ENCODE assay signal across 8 mouse cellular contexts in genomic region chr4:44292534-44292933, GRCm38 (mm10). TPM values are rescaled to one million over a fixed set of nuclear protein-coding genes. Genes with fewer than 3 reads are reported as not detected.
DNase-seq lines count a peak whose midpoint lies in the region; ATAC-seq lines count a peak whose summit lies in the region.

No protein-coding gene starts in this region.

- no peak overlapping the region for H3K27ac ChIP-seq in liver, embryonic 11.5 days (ENCODE audit: low read depth, low read length)
- H3K27ac ChIP-seq in hindbrain, embryonic 10.5 days = no peak overlapping the region

- no peak for ATAC-seq in liver, embryonic 11.5 days (replicated peaks; ENCODE audit: low FRiP score)
- ATAC-seq in erythroid progenitor cell, adult 5-6 weeks (replicated peaks; ENCODE audit: low FRiP score, poor library complexity, severe bottlenecking) = peak; percentile 39; the same call in 1 of the 2 replicates
- ATAC-seq in megakaryocyte, adult 5-6 weeks (ENCODE audit: poor library complexity, severe bottlenecking) = 0 out of 2 replicates have a peak, but pooled peaks have one; percentile 40

- WGBS in liver, embryonic 11.5 days = 13% methylated on average over 7 of the region's 7 CpGs
- WGBS in hindbrain, embryonic 10.5 days = 12% methylated on average over 7 of the region's 7 CpGs

- no peaks in the 10 kb centered on the region for H3K36me3 ChIP-seq in liver, embryonic 11.5 days (ENCODE audit: control insufficient read depth, insufficient read depth, low read length)
- H3K36me3 ChIP-seq in hindbrain, embryonic 10.5 days = no peaks in the 10 kb centered on the region
- no peaks in the 10 kb centered on the region for H3K36me3 ChIP-seq in splenic B cell, adult 2 months (ENCODE audit: control insufficient read depth, insufficient read depth, low read length, poor library complexity, severe bottlenecking)

- no peak overlapping the region for H3K4me3 ChIP-seq in liver, embryonic 11.5 days (ENCODE audit: low read depth, low read length)
- H3K4me3 ChIP-seq in hindbrain, embryonic 10.5 days = no peak overlapping the region

- no peaks in the 10 kb centered on the region for H3K9me3 ChIP-seq in liver, embryonic 11.5 days (ENCODE audit: control insufficient read depth, low read length)
- no peaks in the 10 kb centered on the region for H3K9me3 ChIP-seq in hindbrain, embryonic 10.5 days

- no peak overlapping the region for H3K4me2 ChIP-seq in liver, embryonic 11.5 days

- peak; percentile 27 for DNase-seq in liver
- no peak for DNase-seq in liver, embryonic 11.5 days (ENCODE audit: low spot score)
- DNase-seq in adrenal gland, postnatal 36 days = peak; percentile 20 to 48
- peak; percentile 44 for DNase-seq in hindbrain, embryonic 10.5 days (ENCODE audit: low spot score)
- peak; percentile 67 to 76 for DNase-seq in layer of hippocampus, postnatal 14 days (ENCODE audit: low spot score in 2 of 2)
- DNase-seq in splenic B cell, adult 2 months (ENCODE audit: low read depth, low spot score) = peak; percentile 49

- no peaks in the 10 kb centered on the region for H3K4me1 ChIP-seq in liver, embryonic 11.5 days (replicated peaks; ENCODE audit: control insufficient read depth, insufficient read depth, low read length)
- H3K4me1 ChIP-seq in hindbrain, embryonic 10.5 days (replicated peaks) = no peaks in the 10 kb centered on the region

- no peak overlapping the region for H3K9ac ChIP-seq in liver, embryonic 11.5 days (ENCODE audit: low read depth, low read length)

- no peaks in the 10 kb centered on the region for H3K27me3 ChIP-seq in liver, embryonic 11.5 days (replicated peaks; ENCODE audit: control insufficient read depth, insufficient read depth, low read length)
- H3K27me3 ChIP-seq in hindbrain, embryonic 10.5 days (ENCODE audit: insufficient read depth, poor library complexity, severe bottlenecking) = no peaks in the 10 kb centered on the region
- no peaks in the 10 kb centered on the region for H3K27me3 ChIP-seq in splenic B cell, adult 2 months (ENCODE audit: control insufficient read depth, insufficient read depth, low read length, poor library complexity, severe bottlenecking)

RNA-seq across cellular contexts. Expression of gene Melk, which starts 8.1 kb away (rescaled TPM):
- 36.0 and 42.7 TPM in 2 replicates for polyA plus RNA-seq in liver, embryonic 11.5 days (2014; fragmentation: Nextera tagmentation; extraction: Ambion mirVana)
- 1 to 10 TPM; 1.7 to 1.8 TPM for total RNA-seq in adrenal gland, postnatal 36 days (2021)
- total RNA-seq in erythroid progenitor cell, adult 5-6 weeks (2015; ENCODE audit: low replicate concordance) = 36.9 and 54.8 TPM in 2 replicates
- total RNA-seq in erythroid progenitor cell, adult 5-6 weeks (2017; ENCODE audit: low replicate concordance) = 40.1 and 45.6 TPM in 2 replicates
- polyA plus RNA-seq in hindbrain, embryonic 10.5 days (2016; fragmentation: Nextera tagmentation; extraction: Ambion mirVana) = 53.7 and 74.1 TPM in 2 replicates
- total RNA-seq in layer of hippocampus, postnatal 14 days (2021) = 1 to 10 TPM in 1 of 2 experiments, under 1 TPM in 1; 0.78 to 1.1 TPM
- total RNA-seq in megakaryocyte, adult 5-6 weeks (2015) = 32.7 and 36.8 TPM in 2 replicates
- 35.0 and 39.8 TPM in 2 replicates for total RNA-seq in megakaryocyte, adult 5-6 weeks (2017)

RNA-seq across cellular contexts. Expression of gene Rnf38, which starts 58.9 kb away (rescaled TPM):
- polyA plus RNA-seq in liver, embryonic 11.5 days (2014; fragmentation: Nextera tagmentation; extraction: Ambion mirVana) = 20.2 and 24.0 TPM in 2 replicates
- 10 to 100 TPM; 29.3 to 34.5 TPM for total RNA-seq in adrenal gland, postnatal 36 days (2021)
- total RNA-seq in erythroid progenitor cell, adult 5-6 weeks (2015; ENCODE audit: low replicate concordance) = 171 and 226 TPM in 2 replicates
- total RNA-seq in erythroid progenitor cell, adult 5-6 weeks (2017; ENCODE audit: low replicate concordance) = 87.2 and 102 TPM in 2 replicates
- 33.9 and 39.0 TPM in 2 replicates for polyA plus RNA-seq in hindbrain, embryonic 10.5 days (2016; fragmentation: Nextera tagmentation; extraction: Ambion mirVana)
- 10 to 100 TPM; 58.5 to 63.4 TPM for total RNA-seq in layer of hippocampus, postnatal 14 days (2021)
- 166 and 192 TPM in 2 replicates for total RNA-seq in megakaryocyte, adult 5-6 weeks (2015)
- total RNA-seq in megakaryocyte, adult 5-6 weeks (2017) = 58.9 and 66.4 TPM in 2 replicates

Comparison
In these comparisons a context has a peak if more than half of its experiments do, and no peak if none do; other contexts are left out.
1. RNA of gene Melk, which starts 8.1 kb away (total RNA-seq): 36.9 to 54.8 TPM in erythroid progenitor cell, adult 5-6 weeks and 32.7 to 39.8 TPM in megakaryocyte, adult 5-6 weeks; 1.7 to 1.8 TPM in adrenal gland, postnatal 36 days and 0.78 to 1.1 TPM in layer of hippocampus, postnatal 14 days; every median in the first group is over 10 times any median in the second.